Mouse (Mus musculus): ENCODE measurements around the gene Igf2bp1. TPM values are rescaled to one million over a fixed set of nuclear protein-coding genes. Genes with fewer than 3 reads are reported as not detected.
A peak's percentile ranks its signal among the peaks of the same experiment; 100 is the strongest.

Igf2bp1 gene
- total RNA-seq, 2 experiments from 2014 or later: 0.10 to 0.75 TPM

- no peak for DNase-seq (ENCODE audit: extremely low spot score in 1 of 2, low spot score in 2 of 2)
- intact Hi-C loops (cut with DNase I): no loop called here
Observed at GRCm38 (mm10) chr11:95916426-95916825, 89.3 kb downstream of the Igf2bp1 start.

- DNase-seq (ENCODE audit: extremely low spot score in 1 of 2, low spot score in 2 of 2): no peak
- intact Hi-C loops (cut with DNase I): no loop called here
Observed at GRCm38 (mm10) chr11:95915006-95915710, 90.6 kb downstream of the Igf2bp1 start.

GRCm38 (mm10) chr11:95914571-95914991, 91.2 kb downstream of the Igf2bp1 start, which contains the start of gene B4galnt2:
Gene B4galnt2, minus strand, starts transcription at chr11:95914891.
- intact Hi-C loops (cut with DNase I): no loop called here
- peak in 1 of 2 experiments; percentile 26 for DNase-seq (ENCODE audit: extremely low spot score in 1 of 2, low spot score in 2 of 2)

- DNase-seq (ENCODE audit: extremely low spot score in 1 of 2, low spot score in 2 of 2): no peak
- intact Hi-C loops (cut with DNase I): no loop called here
Observed at GRCm38 (mm10) chr11:95913959-95914566, 91.7 kb downstream of the Igf2bp1 start.

GRCm38 (mm10) chr11:95911579-95911978, 94.2 kb downstream of the Igf2bp1 start:
- intact Hi-C loops (cut with DNase I): no loop called here
- no peak for DNase-seq (ENCODE audit: extremely low spot score in 1 of 2, low spot score in 2 of 2)

- intact Hi-C loops (cut with DNase I): no loop called here
Observed at GRCm38 (mm10) chr11:95907805-95908524, 97.8 kb downstream of the Igf2bp1 start.

More at GRCm38 (mm10) chr11:95907805-95908524, 97.8 kb downstream of the Igf2bp1 start:
- no peak for DNase-seq (ENCODE audit: extremely low spot score in 1 of 2, low spot score in 2 of 2)

Small RNA genes lying within 50 kb of the gene (microRNA-seq; reads per million reads assigned to microRNA genes)
- gene Mir3063: not detected

Other genes starting within 250 kb of the Igf2bp1 start
- 10 to 100 TPM; 15.4 TPM for gene Phospho1, start 181.4 kb downstream of the Igf2bp1 start, total RNA-seq (2021)
- 1 to 10 TPM in 1 of 2 experiments, under 1 TPM in 1; 0.79 to 2.3 TPM for gene Gngt2, start 168.7 kb downstream of the Igf2bp1 start, total RNA-seq (2021)
- 1 to 10 TPM; 5.1 to 5.8 TPM for gene Abi3, start 163.5 kb downstream of the Igf2bp1 start, total RNA-seq (2021)
- not detected for gene B4galnt2, start 91.0 kb downstream of the Igf2bp1 start, total RNA-seq (2021)
- not detected for gene Gip, start 18.6 kb upstream of the Igf2bp1 start, total RNA-seq (2021)
- 10 to 100 TPM; 87.1 to 96.3 TPM for gene Snf8, start 28.9 kb upstream of the Igf2bp1 start, total RNA-seq (2021)
- 10 to 100 TPM; 63.0 to 64.2 TPM for gene Ube2z, start 59.4 kb upstream of the Igf2bp1 start, total RNA-seq (2021)
- gene Atp5g1, start 69.7 kb upstream of the Igf2bp1 start, total RNA-seq (2021): 100 to 1,000 TPM; 556 to 586 TPM
- gene Calcoco2, start 106.0 kb upstream of the Igf2bp1 start, total RNA-seq (2021): not detected
- gene Ttll6, start 127.8 kb upstream of the Igf2bp1 start, total RNA-seq (2021): under 1 TPM; 0.24 to 0.53 TPM
- not detected for gene Hoxb13, start 188.4 kb upstream of the Igf2bp1 start, total RNA-seq (2021)

All from left cerebral cortex, postnatal 10 days (tissue).